ENCODE assay signal across 10 mouse cellular contexts in genomic region chr3:96409701-96410246, GRCm38 (mm10). TPM values are rescaled to one million over a fixed set of nuclear protein-coding genes. Genes with fewer than 3 reads are reported as not detected.
A peak's percentile ranks its signal among the peaks of the same experiment; 100 is the strongest.
DNase-seq lines count a peak whose midpoint lies in the region; ATAC-seq and TF ChIP-seq lines count a peak whose summit lies in the region.
"Had no signal": no experiment of that assay in that cellular context is flagged by ENCODE, and none has a peak within 500 bp of the region (broad histone marks: within the 10 kb centered on the region; RNA-seq: fewer than 3 reads in every experiment).

No protein-coding gene starts in this region.

- intact Hi-C loops in heart, postnatal 10 days (cut with DNase I) = no loop called here

- H3K27me3 ChIP-seq in heart, embryonic 12.5 days (replicated peaks) = peaks cover 50% of the 10 kb centered on the region
- H3K27me3 ChIP-seq in liver, postnatal 0 days (ENCODE audit: insufficient read depth, low read length) = peaks cover 48% of the 10 kb centered on the region

- no peak for ATAC-seq in heart, embryonic 12.5 days (ENCODE audit: insufficient number of reproducible peaks, low FRiP score)
- peak; percentile 58 for ATAC-seq in granulocyte monocyte progenitor cell, adult 5-6 weeks (replicated peaks; ENCODE audit: poor library complexity, severe bottlenecking)
- peak; percentile 83 for ATAC-seq in liver, postnatal 0 days

- peak overlapping the region; percentile 28; the same call in 1 of the 2 replicates for H3K4me3 ChIP-seq in heart, embryonic 12.5 days
- H3K4me3 ChIP-seq in ES-E14 (ENCODE audit: insufficient read depth in 1 of 2, low read depth in 1 of 2, low read length in 2 of 2, poor library complexity in 1 of 2, severe bottlenecking in 1 of 2) = peak overlapping the region; percentile 3 to 17
- H3K4me3 ChIP-seq in liver, postnatal 0 days (ENCODE audit: low read depth, low read length) = peak overlapping the region; percentile 19

- no peak for TF ChIP-seq EP300 in liver, postnatal 0 days (IDR thresholded peaks at IDR 0.05; ENCODE audit: low read depth)

- 0 out of 2 replicates have a peak, but pooled peaks cover 4% of the 10 kb centered on the region for H3K9me3 ChIP-seq in heart, embryonic 12.5 days (replicated peaks)
- H3K9me3 ChIP-seq in ES-E14 (ENCODE audit: control insufficient read depth, insufficient read depth, low read depth, low read length) = no peaks in the 10 kb centered on the region
- H3K9me3 ChIP-seq in liver, postnatal 0 days (ENCODE audit: low read length) = no peaks in the 10 kb centered on the region
- H3K9me3 ChIP-seq: G1E had no signal

- H3K36me3 ChIP-seq in heart, embryonic 12.5 days = no peaks in the 10 kb centered on the region
- H3K36me3 ChIP-seq in ES-E14 (ENCODE audit: control insufficient read depth, insufficient read depth, low read length, poor library complexity, severe bottlenecking) = no peaks in the 10 kb centered on the region
- H3K36me3 ChIP-seq in liver, postnatal 0 days (replicated peaks; ENCODE audit: insufficient read depth, low read length) = no peaks in the 10 kb centered on the region

- H3K9ac ChIP-seq in heart, embryonic 12.5 days = 0 out of 2 replicates have a peak overlapping the region, but pooled peaks have one; percentile 17
- peak overlapping the region; percentile 1; the same call in 1 of the 2 replicates for H3K9ac ChIP-seq in ES-E14 (ENCODE audit: insufficient read depth, low read depth, low read length, poor library complexity, severe bottlenecking)
- no peak overlapping the region for H3K9ac ChIP-seq in liver, postnatal 0 days (replicated peaks)

- H3K4me1 ChIP-seq in heart, embryonic 12.5 days (replicated peaks) = peaks cover 11% of the 10 kb centered on the region
- peaks cover 0 to 4% of the 10 kb centered on the region in 2 experiments; a peak in 1 of 4 replicates for H3K4me1 ChIP-seq in ES-E14 (ENCODE audit: control insufficient read depth in 2 of 2, insufficient read depth in 2 of 2, low read length in 2 of 2, poor library complexity in 1 of 2)
- H3K4me1 ChIP-seq in liver, postnatal 0 days (ENCODE audit: insufficient read depth) = peaks cover 18% of the 10 kb centered on the region

- H3K4me2 ChIP-seq in heart, embryonic 12.5 days = peak overlapping the region; percentile 55
- peak overlapping the region; percentile 45 for H3K4me2 ChIP-seq in liver, postnatal 0 days (ENCODE audit: low read depth, low read length)

- WGBS in heart, embryonic 12.5 days = 2% methylated on average over 31 of the region's 31 CpGs
- 5% methylated on average over 31 of the region's 31 CpGs for WGBS in liver, postnatal 0 days (ENCODE audit: insufficient replicate concordance)

- DNase-seq in heart, postnatal 10 days = no peak
- DNase-seq in ES-E14 (ENCODE audit: low read depth, low spot score) = peak; percentile 60
- DNase-seq in liver, postnatal 0 days = peak; percentile 55
- no peak for DNase-seq in natural killer cell, adult 2 months (ENCODE audit: low spot score in 2 of 2)
- no peak for DNase-seq in cerebellum, adult 9-10 months
- no peak for DNase-seq in thymus, postnatal 14 days

- TF ChIP-seq CTCF in liver, postnatal 0 days (IDR thresholded peaks at IDR 0.05; ENCODE audit: low read depth) = 0 out of 2 replicates have a peak, but pooled peaks have one; percentile 14

- in situ Hi-C loops in ES-E14 (cut with MboI; ENCODE audit: low sequenced_read_pairs in 2 of 2, unreplicated experiment in 2 of 2) = loop anchor here in 1 of 2 experiments (25.0 kb wide), 1 partner anchor 322 kb away; no protein-coding TSS in a partner anchor

- no peak overlapping the region for H3K27ac ChIP-seq in heart, embryonic 12.5 days (ENCODE audit: poor library complexity, severe bottlenecking)
- H3K27ac ChIP-seq in ES-E14 (ENCODE audit: insufficient read depth, low read depth, low read length, poor library complexity, severe bottlenecking) = no peak overlapping the region
- no peak overlapping the region for H3K27ac ChIP-seq in liver, postnatal 0 days (ENCODE audit: low read depth)

TF ChIP-seq in ES-E14, 5 proteins besides CTCF, POLR2A, EP300 and RAD21:
- no peak for TF ChIP-seq ZC3H11A (IDR thresholded peaks at IDR 0.05; ENCODE audit: borderline replicate concordance, low read depth, low read length)
- TF ChIP-seq ZNF384 (IDR thresholded peaks at IDR 0.05; ENCODE audit: low read depth, low read length) = no peak
- TF ChIP-seq HCFC1 (IDR thresholded peaks at IDR 0.05; ENCODE audit: borderline replicate concordance, insufficient read depth, low read length) = no peak
- no peak for TF ChIP-seq MAFK (IDR thresholded peaks at IDR 0.05; ENCODE audit: insufficient read depth, low read depth, low read length)
- peak; percentile 81 for TF ChIP-seq CHD2 (IDR thresholded peaks at IDR 0.05; ENCODE audit: low read depth, low read length)

RNA-seq across cellular contexts. Expression of gene BC107364, which starts 42.3 kb away (rescaled TPM):
- polyA plus RNA-seq in heart, embryonic 12.5 days (2016; fragmentation: Nextera tagmentation; extraction: Ambion mirVana) = 0.72 and 0.87 TPM in 2 replicates
- total RNA-seq in heart, postnatal 10 days (2021) = not detected
- not detected in 2 replicates for total RNA-seq in ES-E14 (2012; rRNA removed)
- total RNA-seq in granulocyte monocyte progenitor cell, adult 5-6 weeks (2014; fragmentation: Nextera tagmentation) = not detected in 2 replicates
- not detected in 2 replicates for total RNA-seq in granulocyte monocyte progenitor cell, adult 5-6 weeks (2017)
- not detected in 2 replicates for polyA plus RNA-seq in liver, postnatal 0 days (2015; fragmentation: Nextera tagmentation; extraction: Ambion mirVana)
- total RNA-seq: neutrophil, adult 5-6 weeks had no signal
- polyA plus RNA-seq: G1E had no signal

Comparison
In these comparisons a context has a peak if more than half of its experiments do, and no peak if none do; other contexts are left out.
1. DNase-seq: peak in ES-E14 (single experiment) and liver, postnatal 0 days (single experiment); none in heart, postnatal 10 days (0 of 2), natural killer cell, adult 2 months (0 of 2), cerebellum, adult 9-10 months (single experiment) and thymus, postnatal 14 days (single experiment).
2. Peak in every context shown above with its lines, with median percentiles within 50 percentile points of each other: H3K4me3 ChIP-seq.